Mouse (Mus musculus) left cerebral cortex, adult 11 months (tissue): ENCODE results near the gene Oas1h.
"Not testable (repeated sequence)": the region's sequence is repeated elsewhere in the genome, so short reads cannot be mapped to it uniquely, and the experiment has no call there.

Experiments
- DNase-seq: peaks from one replicate; pipeline ENCODE4 v3.0.0; 2022; ENCODE audit warnings: low spot score

Oas1h gene

GRCm38 (mm10) chr5:120861121-120861520, at the start of gene Oas1h:
Gene Oas1h (plus strand): TSS chr5:120861421.
- DNase-seq, result no peak

- peak; percentile 72 for DNase-seq
These were observed 49.0 kb upstream of the Oas1h start, which contains the start of gene Oas1c for GRCm38 (mm10) chr5:120811951-120812819. Gene Oas1c (minus strand): TSS chr5:120812514.

GRCm38 (mm10) chr5:120813023-120813422, 48.2 kb upstream of the Oas1h start:
- DNase-seq, result no peak

- no peak for DNase-seq
These were observed 45.3 kb upstream of the Oas1h start for GRCm38 (mm10) chr5:120815949-120816348.

GRCm38 (mm10) chr5:120818999-120819398, 42.2 kb upstream of the Oas1h start:
- no peak for DNase-seq

GRCm38 (mm10) chr5:120831031-120831430, 30.2 kb upstream of the Oas1h start:
- no peak for DNase-seq

- DNase-seq, result no peak
These were observed 27.6 kb upstream of the Oas1h start for GRCm38 (mm10) chr5:120833335-120834280.

- DNase-seq, result no peak
These were observed 24.3 kb upstream of the Oas1h start for GRCm38 (mm10) chr5:120836731-120837585.

GRCm38 (mm10) chr5:120844713-120845112, 16.5 kb upstream of the Oas1h start:
- DNase-seq, result no peak

- no peak for DNase-seq
These were observed 14.2 kb upstream of the Oas1h start, which contains the start of gene Oas1f for GRCm38 (mm10) chr5:120847067-120847466. Gene Oas1f (plus strand): TSS chr5:120847367.

GRCm38 (mm10) chr5:120849601-120850136, 11.6 kb upstream of the Oas1h start:
- DNase-seq, result no peak

- DNase-seq, result no peak
These were observed 2.0 kb upstream of the Oas1h start for GRCm38 (mm10) chr5:120859241-120859640.

- DNase-seq, result no peak
These were observed 4.2 kb downstream of the Oas1h start for GRCm38 (mm10) chr5:120865336-120865860.

- no peak for DNase-seq
These were observed 8.3 kb downstream of the Oas1h start for GRCm38 (mm10) chr5:120869436-120870015.

GRCm38 (mm10) chr5:120870081-120870480, 8.9 kb downstream of the Oas1h start:
- DNase-seq, result no peak

GRCm38 (mm10) chr5:120870782-120871181, 9.6 kb downstream of the Oas1h start:
- DNase-seq, result no peak

GRCm38 (mm10) chr5:120871469-120871868, 10.2 kb downstream of the Oas1h start:
- DNase-seq, result no peak

- DNase-seq, result not testable (repeated sequence)
These were observed 15.6 kb downstream of the Oas1h start for GRCm38 (mm10) chr5:120876839-120877238.

- not testable (repeated sequence) for DNase-seq
These were observed 16.2 kb downstream of the Oas1h start for GRCm38 (mm10) chr5:120877407-120877806.

GRCm38 (mm10) chr5:120878803-120879202, 17.6 kb downstream of the Oas1h start:
- DNase-seq, result not testable (repeated sequence)

GRCm38 (mm10) chr5:120881681-120882080, 20.5 kb downstream of the Oas1h start:
- not testable (repeated sequence) for DNase-seq
